Mouse (Mus musculus): ENCODE data around the gene Ten1. TPM values are rescaled to one million over a fixed set of nuclear protein-coding genes. Genes with fewer than 3 reads are reported as not detected.

The Ten1 gene
- polyA plus RNA-seq, 1 experiment from 2014 or later, result 64.1 TPM

DNA sequence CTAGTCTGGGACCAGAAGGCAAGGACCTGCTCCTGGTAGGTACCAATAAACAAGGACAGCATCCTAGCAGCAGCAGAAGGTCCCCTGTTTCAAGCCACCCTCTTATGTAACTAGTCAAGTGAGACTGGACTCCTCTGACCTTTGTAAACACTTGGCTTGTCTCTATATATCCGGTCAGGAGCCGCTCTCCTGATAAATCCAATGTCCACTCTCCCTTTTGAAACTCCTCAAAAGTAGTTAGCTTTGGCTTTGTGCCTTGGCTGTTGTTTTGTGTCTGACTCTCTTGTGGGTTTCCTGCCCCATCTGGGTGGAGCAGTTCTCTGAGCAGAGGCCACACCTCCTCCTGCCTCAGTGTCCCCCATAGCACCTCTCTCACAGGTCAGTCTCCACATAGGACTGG lies 19.6 kb downstream of the Ten1 start:
- TF ChIP-seq CTCF (IDR thresholded peaks at IDR 0.05; ENCODE audit: low read depth), result no peak
- Histone ChIP-seq H3K27ac (ENCODE audit: low read depth) (peak overlapping the region; percentile 87), H3K9ac (no peak overlapping the region)

DNA sequence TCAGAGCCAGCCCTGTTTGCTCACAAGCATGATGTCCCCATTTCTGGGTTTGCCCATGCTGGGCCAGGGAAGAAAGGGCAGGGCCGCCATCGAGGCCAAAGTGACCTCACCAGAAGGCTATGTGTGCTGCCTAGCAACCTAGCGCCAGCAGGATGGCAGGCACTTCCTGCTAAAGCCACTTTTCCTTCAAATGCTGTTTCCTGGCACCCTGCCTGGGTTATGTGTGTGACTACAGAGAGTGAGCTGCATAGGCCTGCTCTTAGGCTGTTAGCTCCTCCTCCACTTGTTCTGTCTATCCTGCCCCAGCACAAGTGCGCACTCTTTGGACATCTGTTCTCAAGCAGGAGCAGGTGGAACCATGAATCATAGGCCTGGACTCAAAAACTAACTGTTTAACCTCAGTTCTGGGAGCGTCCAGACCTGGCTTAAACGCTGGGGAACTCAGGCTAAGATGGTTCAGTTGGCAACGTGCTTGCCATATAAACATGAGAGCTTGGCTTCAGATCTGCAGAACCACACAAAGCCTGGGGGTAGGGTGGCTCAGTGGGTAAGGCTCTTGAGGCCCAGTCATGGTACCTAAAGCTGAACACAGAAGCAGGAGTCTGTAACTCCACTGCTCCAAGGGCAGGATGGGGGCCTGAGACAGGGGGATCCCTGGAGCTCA lies 20.2 kb downstream of the Ten1 start:
- Histone ChIP-seq H3K4me1 (ENCODE audit: insufficient read depth) (peaks cover 11% of the 10 kb centered on the region), H3K27ac (ENCODE audit: low read depth) (peak overlapping the region; percentile 89), H3K4me3 (ENCODE audit: low read depth, low read length) (no peak overlapping the region), H3K9me3 (ENCODE audit: low read depth, low read length) (peaks cover 4% of the 10 kb centered on the region; the same call in 1 of the 2 replicates), H3K9ac (no peak overlapping the region), H3K4me2 (0 out of 2 replicates have a peak overlapping the region, but pooled peaks have one; percentile 25), H3K36me3 (ENCODE audit: insufficient read depth) (0 out of 2 replicates have a peak, but pooled peaks cover 4% of the 10 kb centered on the region), H3K27me3 (ENCODE audit: insufficient read depth, low read length) (peaks cover 28% of the 10 kb centered on the region)
- peak; percentile 91 for ATAC-seq (ENCODE audit: insufficient read depth)
- no peak for TF ChIP-seq CTCF (IDR thresholded peaks at IDR 0.05; ENCODE audit: low read depth)
- 33% methylated on average over 7 of the region's 7 CpGs for WGBS
- peak; percentile 96 for DNase-seq

More for the DNA sequence above, 19.6 kb downstream of the Ten1 start:
- ATAC-seq (ENCODE audit: insufficient read depth), result no peak
- Histone ChIP-seq H3K9me3 (ENCODE audit: low read depth, low read length) (peaks cover 4% of the 10 kb centered on the region; the same call in 1 of the 2 replicates), H3K36me3 (ENCODE audit: insufficient read depth) (0 out of 2 replicates have a peak, but pooled peaks cover 4% of the 10 kb centered on the region), H3K4me2 (0 out of 2 replicates have a peak overlapping the region, but pooled peaks have one; percentile 25), H3K4me1 (ENCODE audit: insufficient read depth) (peaks cover 11% of the 10 kb centered on the region), H3K4me3 (ENCODE audit: low read depth, low read length) (no peak overlapping the region), H3K27me3 (ENCODE audit: insufficient read depth, low read length) (peaks cover 22% of the 10 kb centered on the region)
- DNase-seq, result no peak
- 60% methylated on average over 2 of the region's 2 CpGs for WGBS

DNA sequence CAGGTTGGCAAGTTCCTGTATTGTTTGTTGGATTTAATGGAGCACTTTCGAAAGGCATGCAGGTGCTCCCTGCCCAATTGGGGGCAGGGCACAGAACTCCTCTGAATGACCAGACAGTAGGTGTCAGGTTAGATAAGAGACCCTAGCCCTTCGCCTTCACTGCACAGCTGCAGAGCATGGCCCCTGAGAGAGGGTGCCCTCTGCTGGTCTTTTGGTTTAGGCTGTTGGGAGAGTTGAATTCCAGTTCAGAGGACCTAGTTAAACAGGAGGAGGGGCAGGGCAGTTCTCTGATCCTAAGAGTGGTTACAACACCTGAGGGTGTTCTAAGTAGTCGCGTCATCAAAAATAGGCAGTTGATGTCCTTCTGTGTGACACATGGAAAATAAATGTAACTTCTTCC lies 21.2 kb downstream of the Ten1 start:
- Histone ChIP-seq H3K27me3 (ENCODE audit: insufficient read depth, low read length) (peaks cover 32% of the 10 kb centered on the region), H3K4me3 (ENCODE audit: low read depth, low read length) (no peak overlapping the region), H3K9me3 (ENCODE audit: low read depth, low read length) (peaks cover 4% of the 10 kb centered on the region; the same call in 1 of the 2 replicates), H3K4me2 (no peak overlapping the region), H3K9ac (no peak overlapping the region), H3K27ac (ENCODE audit: low read depth) (peak overlapping the region; percentile 89), H3K4me1 (ENCODE audit: insufficient read depth) (peaks cover 11% of the 10 kb centered on the region), H3K36me3 (ENCODE audit: insufficient read depth) (0 out of 2 replicates have a peak, but pooled peaks cover 4% of the 10 kb centered on the region)
- WGBS, result 20% methylated on average over 4 of the region's 4 CpGs
- peak; percentile 80 for TF ChIP-seq CTCF (IDR thresholded peaks at IDR 0.05; ENCODE audit: low read depth)
- DNase-seq (peak; percentile 85), ATAC-seq (ENCODE audit: insufficient read depth) (0 out of 2 replicates have a peak, but pooled peaks have one; percentile 18)

DNA sequence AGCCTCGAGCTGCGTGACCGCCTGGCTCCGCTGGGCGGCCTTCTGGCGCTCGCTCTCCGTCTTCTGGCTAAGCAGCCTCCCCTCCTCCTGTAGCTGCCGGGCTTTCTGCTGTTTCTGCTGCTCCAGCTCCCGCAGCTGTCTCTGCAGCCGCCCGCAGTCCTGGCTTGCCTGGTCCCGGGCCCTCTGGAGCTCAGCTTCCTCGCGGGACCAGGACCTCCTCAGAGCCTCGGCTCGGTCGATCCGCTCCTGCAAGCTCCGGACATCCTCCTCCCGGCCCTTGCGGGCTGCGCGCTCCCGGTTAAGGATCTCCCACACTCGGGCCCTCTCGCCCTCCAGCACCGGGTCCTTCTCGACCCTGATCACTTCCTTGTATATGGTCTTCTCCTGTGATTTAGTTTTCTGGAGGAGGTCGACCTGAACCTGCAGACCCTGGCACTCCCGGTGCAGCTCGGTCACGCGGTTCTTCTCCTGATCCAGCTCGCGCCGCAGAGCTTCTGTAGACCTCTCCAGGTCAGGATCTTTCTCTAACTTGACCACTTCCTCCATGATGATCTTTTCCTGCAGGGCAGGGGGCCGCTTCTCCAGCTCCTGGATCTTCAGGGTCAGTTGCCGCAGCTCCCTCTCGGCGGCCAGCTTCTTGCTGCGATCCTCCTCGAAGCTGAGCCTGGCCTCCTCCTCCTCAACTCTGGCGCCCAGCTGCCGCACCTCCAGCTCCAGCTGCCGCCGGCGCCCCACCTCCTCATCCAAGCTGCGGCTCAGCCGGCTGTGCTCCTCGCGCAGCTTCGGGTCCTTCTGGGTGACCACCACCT lies 23.5 kb downstream of the Ten1 start:
- 15% methylated on average over 53 of the region's 53 CpGs for WGBS
- Histone ChIP-seq H3K4me1 (ENCODE audit: insufficient read depth) (peaks cover 11% of the 10 kb centered on the region), H3K4me3 (ENCODE audit: low read depth, low read length) (peak overlapping the region; percentile 35), H3K9ac (peak overlapping the region; percentile 13; the same call in 1 of the 2 replicates), H3K36me3 (ENCODE audit: insufficient read depth) (0 out of 2 replicates have a peak, but pooled peaks cover 4% of the 10 kb centered on the region), H3K27me3 (ENCODE audit: insufficient read depth, low read length) (peaks cover 32% of the 10 kb centered on the region), H3K9me3 (ENCODE audit: low read depth, low read length) (peaks cover 4% of the 10 kb centered on the region; the same call in 1 of the 2 replicates), H3K4me2 (peak overlapping the region; percentile 70), H3K27ac (ENCODE audit: low read depth) (no peak overlapping the region)
- peak; percentile 7; the same call in 1 of the 2 replicates for TF ChIP-seq CTCF (IDR thresholded peaks at IDR 0.05; ENCODE audit: low read depth)
- no peak for ATAC-seq (ENCODE audit: insufficient read depth)
- DNase-seq, result peak; percentile 56

DNA sequence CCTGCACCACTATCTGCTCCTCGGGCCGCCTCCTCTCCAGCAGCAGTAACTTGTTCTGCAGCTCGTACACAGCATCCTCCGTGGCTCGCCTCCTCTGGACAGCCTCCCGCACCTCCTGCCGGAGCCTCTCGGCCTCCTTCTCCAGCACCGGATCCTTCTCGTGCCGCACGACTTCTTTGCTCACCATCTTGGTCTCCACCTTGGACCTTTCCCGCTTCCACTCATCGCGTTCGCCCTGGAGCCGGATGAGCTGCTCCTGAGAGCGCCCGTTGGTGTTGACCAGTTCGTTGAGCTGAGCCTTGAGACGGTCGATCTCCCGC lies 24.0 kb downstream of the Ten1 start:
- Histone ChIP-seq H3K9ac (peak overlapping the region; percentile 13; the same call in 1 of the 2 replicates), H3K9me3 (ENCODE audit: low read depth, low read length) (peaks cover 4% of the 10 kb centered on the region; the same call in 1 of the 2 replicates), H3K27me3 (ENCODE audit: insufficient read depth, low read length) (peaks cover 32% of the 10 kb centered on the region), H3K4me2 (peak overlapping the region; percentile 70), H3K4me1 (ENCODE audit: insufficient read depth) (peaks cover 11% of the 10 kb centered on the region), H3K4me3 (ENCODE audit: low read depth, low read length) (peak overlapping the region; percentile 35), H3K27ac (ENCODE audit: low read depth) (no peak overlapping the region), H3K36me3 (ENCODE audit: insufficient read depth) (0 out of 2 replicates have a peak, but pooled peaks cover 4% of the 10 kb centered on the region)
- DNase-seq (no peak), ATAC-seq (ENCODE audit: insufficient read depth) (no peak)
- TF ChIP-seq CTCF (IDR thresholded peaks at IDR 0.05; ENCODE audit: low read depth), result no peak
- 16% methylated on average over 23 of the region's 23 CpGs for WGBS

DNA sequence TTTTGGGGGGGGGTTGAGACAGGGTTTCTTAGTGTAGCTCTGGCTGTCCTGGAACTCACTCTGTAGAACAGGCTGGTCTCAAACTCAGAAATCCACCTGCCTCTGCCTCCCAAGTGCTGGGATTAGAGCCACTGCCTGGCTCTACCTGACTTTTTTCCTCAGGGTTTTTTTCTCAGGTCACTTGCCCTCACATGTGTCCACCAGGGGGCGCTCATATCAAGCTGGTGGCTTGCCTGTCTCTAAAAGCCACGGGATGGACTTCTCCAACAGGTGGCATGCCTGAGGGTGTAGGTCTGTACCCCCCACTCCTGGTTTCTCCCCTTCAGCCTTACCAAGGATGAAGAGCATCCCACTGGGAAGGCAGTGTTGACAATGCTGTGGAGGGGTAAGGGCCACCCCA lies 27.8 kb downstream of the Ten1 start:
- no peak overlapping the region for H3K4me2 ChIP-seq
- H3K27ac ChIP-seq (ENCODE audit: low read depth), result no peak overlapping the region
- no peak overlapping the region for H3K4me3 ChIP-seq (ENCODE audit: low read depth, low read length)
- ATAC-seq (ENCODE audit: insufficient read depth), result no peak
- H3K4me1 ChIP-seq (ENCODE audit: insufficient read depth), result 0 out of 2 replicates have a peak, but pooled peaks cover 5% of the 10 kb centered on the region
- DNase-seq, result peak; percentile 90
- H3K27me3 ChIP-seq (ENCODE audit: insufficient read depth, low read length), result peaks cover 29% of the 10 kb centered on the region
- WGBS, result 0% methylated on average over 2 of the region's 2 CpGs
- H3K36me3 ChIP-seq (ENCODE audit: insufficient read depth), result 0 out of 2 replicates have a peak, but pooled peaks cover 4% of the 10 kb centered on the region
- peak; percentile 92 for TF ChIP-seq CTCF (IDR thresholded peaks at IDR 0.05; ENCODE audit: low read depth)
- peaks cover 4% of the 10 kb centered on the region; the same call in 1 of the 2 replicates for H3K9me3 ChIP-seq (ENCODE audit: low read depth, low read length)
- no peak overlapping the region for H3K9ac ChIP-seq

Measured in lung, embryonic 14.5 days (tissue).